Mouse (Mus musculus): ENCODE results near the gene Samd11.

The Samd11 gene

GRCm38 (mm10) chr4:156215649-156216048 lies 39.8 kb downstream of the Samd11 start, which contains the start of gene Perm1:
Gene Perm1 (plus strand): TSS chr4:156215868.
- no peak for DNase-seq (ENCODE audit: extremely low spot score)

- DNase-seq (ENCODE audit: extremely low spot score): no peak
These were observed 42.3 kb downstream of the Samd11 start for GRCm38 (mm10) chr4:156213134-156213533.

GRCm38 (mm10) chr4:156209963-156210635 lies 45.4 kb downstream of the Samd11 start:
- DNase-seq (ENCODE audit: extremely low spot score): no peak

GRCm38 (mm10) chr4:156208872-156209271 lies 46.6 kb downstream of the Samd11 start:
- DNase-seq (ENCODE audit: extremely low spot score): no peak

- DNase-seq (ENCODE audit: extremely low spot score): no peak
These were observed 51.9 kb downstream of the Samd11 start for GRCm38 (mm10) chr4:156203413-156204131.

GRCm38 (mm10) chr4:156203001-156203412 lies 52.5 kb downstream of the Samd11 start, which contains the start of gene AW011738:
Gene AW011738 (plus strand): TSS chr4:156203304.
- DNase-seq (ENCODE audit: extremely low spot score): peak; percentile 82

- DNase-seq (ENCODE audit: extremely low spot score): no peak
These were observed 53.0 kb downstream of the Samd11 start for GRCm38 (mm10) chr4:156202462-156202893.

GRCm38 (mm10) chr4:156200623-156201475 lies 54.6 kb downstream of the Samd11 start, which contains the start of gene Isg15:
Gene Isg15 (minus strand): TSS chr4:156200818.
- DNase-seq (ENCODE audit: extremely low spot score): no peak

- peak; percentile 96 for DNase-seq (ENCODE audit: extremely low spot score)
These were observed 57.6 kb downstream of the Samd11 start for GRCm38 (mm10) chr4:156197829-156198205.

- DNase-seq (ENCODE audit: extremely low spot score): no peak
These were observed 58.2 kb downstream of the Samd11 start, which contains the start of gene Agrn for GRCm38 (mm10) chr4:156197131-156197828. Gene Agrn (minus strand): TSS chr4:156197488.

Data from embryo, embryonic 9.5 days (tissue).